Mouse (Mus musculus): Measurements from ENCODE around the gene Tmub1. TPM values are rescaled to one million over a fixed set of nuclear protein-coding genes. Genes with fewer than 3 reads are reported as not detected.

The Tmub1 gene
- 23.5 and 27.0 TPM in 2 replicates for polyA plus RNA-seq (2015; fragmentation: Nextera tagmentation; extraction: Ambion mirVana)

GRCm38 (mm10) chr5:24447624-24448298 is at the start of gene Tmub1:
Gene Tmub1, minus strand, starts transcription at chr5:24447854.
- Histone ChIP-seq H3K4me2 (ENCODE audit: low read depth, low read length) (peak within 1 kb of the TSS; percentile 84), H3K9me3 (replicated peaks; ENCODE audit: control insufficient read depth, low read length) (no peaks in the 10 kb centered on the region), H3K4me1 (ENCODE audit: control insufficient read depth, insufficient read depth, low read length) (peaks cover 28% of the 10 kb centered on the region), H3K27ac (ENCODE audit: low read length) (peak within 1 kb of the TSS; percentile 34; the same call in 1 of the 2 replicates), H3K4me3 (replicated peaks; ENCODE audit: low read length) (peak within 1 kb of the TSS; percentile 67), H3K36me3 (ENCODE audit: control insufficient read depth, insufficient read depth, low read length) (0 out of 2 replicates have a peak, but pooled peaks cover 3% of the 10 kb centered on the region), H3K27me3 (ENCODE audit: control insufficient read depth, insufficient read depth, low read length) (no peaks in the 10 kb centered on the region), H3K9ac (ENCODE audit: low read length) (peak within 1 kb of the TSS; percentile 72)
- WGBS = 2% methylated on average over 34 of the region's 34 CpGs
- peak; percentile 59 for ATAC-seq (ENCODE audit: insufficient read depth, low FRiP score)

- Histone ChIP-seq H3K9me3 (replicated peaks; ENCODE audit: control insufficient read depth, low read length) (no peaks in the 10 kb centered on the region), H3K4me3 (replicated peaks; ENCODE audit: low read length) (no peak overlapping the region), H3K9ac (ENCODE audit: low read length) (no peak overlapping the region), H3K4me2 (ENCODE audit: low read depth, low read length) (no peak overlapping the region), H3K27ac (ENCODE audit: low read length) (no peak overlapping the region), H3K36me3 (ENCODE audit: control insufficient read depth, insufficient read depth, low read length) (peaks cover 49% of the 10 kb centered on the region), H3K4me1 (ENCODE audit: control insufficient read depth, insufficient read depth, low read length) (no peaks in the 10 kb centered on the region), H3K27me3 (ENCODE audit: control insufficient read depth, insufficient read depth, low read length) (no peaks in the 10 kb centered on the region)
- no peak for ATAC-seq (ENCODE audit: insufficient read depth, low FRiP score)
- WGBS = 76% methylated on average over 6 of the region's 6 CpGs
These were observed 49.1 kb upstream of the Tmub1 start for GRCm38 (mm10) chr5:24496756-24497155.

- no peak for ATAC-seq (ENCODE audit: insufficient read depth, low FRiP score)
- no peak overlapping the region for H3K9ac ChIP-seq (ENCODE audit: low read length)
- 87% methylated on average over 15 of the region's 15 CpGs for WGBS
These were observed 47.4 kb upstream of the Tmub1 start for GRCm38 (mm10) chr5:24495019-24495418.

GRCm38 (mm10) chr5:24492546-24493285 is 45.1 kb upstream of the Tmub1 start:
- Histone ChIP-seq H3K36me3 (ENCODE audit: control insufficient read depth, insufficient read depth, low read length) (peaks cover 34% of the 10 kb centered on the region; the same call in 1 of the 2 replicates), H3K4me3 (replicated peaks; ENCODE audit: low read length) (no peak overlapping the region), H3K27me3 (ENCODE audit: control insufficient read depth, insufficient read depth, low read length) (no peaks in the 10 kb centered on the region), H3K9me3 (replicated peaks; ENCODE audit: control insufficient read depth, low read length) (no peaks in the 10 kb centered on the region), H3K27ac (ENCODE audit: low read length) (no peak overlapping the region), H3K9ac (ENCODE audit: low read length) (no peak overlapping the region), H3K4me2 (ENCODE audit: low read depth, low read length) (no peak overlapping the region), H3K4me1 (ENCODE audit: control insufficient read depth, insufficient read depth, low read length) (no peaks in the 10 kb centered on the region)
- 82% methylated on average over 16 of the region's 16 CpGs for WGBS
- ATAC-seq (ENCODE audit: insufficient read depth, low FRiP score) = no peak

More at GRCm38 (mm10) chr5:24495019-24495418, 47.4 kb upstream of the Tmub1 start:
- Histone ChIP-seq H3K27me3 (ENCODE audit: control insufficient read depth, insufficient read depth, low read length) (no peaks in the 10 kb centered on the region), H3K9me3 (replicated peaks; ENCODE audit: control insufficient read depth, low read length) (no peaks in the 10 kb centered on the region), H3K36me3 (ENCODE audit: control insufficient read depth, insufficient read depth, low read length) (peaks cover 46% of the 10 kb centered on the region), H3K27ac (ENCODE audit: low read length) (no peak overlapping the region), H3K4me3 (replicated peaks; ENCODE audit: low read length) (no peak overlapping the region), H3K4me1 (ENCODE audit: control insufficient read depth, insufficient read depth, low read length) (no peaks in the 10 kb centered on the region), H3K4me2 (ENCODE audit: low read depth, low read length) (no peak overlapping the region)

GRCm38 (mm10) chr5:24490413-24490920 is 42.8 kb upstream of the Tmub1 start:
- 73% methylated on average over 14 of the region's 14 CpGs for WGBS
- Histone ChIP-seq H3K9me3 (replicated peaks; ENCODE audit: control insufficient read depth, low read length) (no peaks in the 10 kb centered on the region), H3K4me2 (ENCODE audit: low read depth, low read length) (no peak overlapping the region), H3K27ac (ENCODE audit: low read length) (no peak overlapping the region), H3K36me3 (ENCODE audit: control insufficient read depth, insufficient read depth, low read length) (peaks cover 39% of the 10 kb centered on the region), H3K4me3 (replicated peaks; ENCODE audit: low read length) (no peak overlapping the region), H3K4me1 (ENCODE audit: control insufficient read depth, insufficient read depth, low read length) (no peaks in the 10 kb centered on the region), H3K9ac (ENCODE audit: low read length) (no peak overlapping the region), H3K27me3 (ENCODE audit: control insufficient read depth, insufficient read depth, low read length) (no peaks in the 10 kb centered on the region)
- no peak for ATAC-seq (ENCODE audit: insufficient read depth, low FRiP score)

GRCm38 (mm10) chr5:24486738-24487137 is 39.1 kb upstream of the Tmub1 start:
- ATAC-seq (ENCODE audit: insufficient read depth, low FRiP score) = no peak
- 89% methylated on average over 5 of the region's 5 CpGs for WGBS
- H3K27ac ChIP-seq (ENCODE audit: low read length) = no peak overlapping the region

GRCm38 (mm10) chr5:24486097-24486496 is 38.4 kb upstream of the Tmub1 start:
- no peak overlapping the region for H3K27ac ChIP-seq (ENCODE audit: low read length)
- H3K36me3 ChIP-seq (ENCODE audit: control insufficient read depth, insufficient read depth, low read length) = peaks cover 18% of the 10 kb centered on the region
- H3K9ac ChIP-seq (ENCODE audit: low read length) = no peak overlapping the region
- WGBS = 3% methylated on average over 8 of the region's 8 CpGs
- no peaks in the 10 kb centered on the region for H3K27me3 ChIP-seq (ENCODE audit: control insufficient read depth, insufficient read depth, low read length)
- no peak overlapping the region for H3K4me3 ChIP-seq (replicated peaks; ENCODE audit: low read length)
- peaks cover 4% of the 10 kb centered on the region; the same call in 1 of the 2 replicates for H3K4me1 ChIP-seq (ENCODE audit: control insufficient read depth, insufficient read depth, low read length)
- no peaks in the 10 kb centered on the region for H3K9me3 ChIP-seq (replicated peaks; ENCODE audit: control insufficient read depth, low read length)
- ATAC-seq (ENCODE audit: insufficient read depth, low FRiP score) = no peak
- no peak overlapping the region for H3K4me2 ChIP-seq (ENCODE audit: low read depth, low read length)

More at GRCm38 (mm10) chr5:24486738-24487137, 39.1 kb upstream of the Tmub1 start:
- no peak overlapping the region for H3K9ac ChIP-seq (ENCODE audit: low read length)
- H3K9me3 ChIP-seq (replicated peaks; ENCODE audit: control insufficient read depth, low read length) = no peaks in the 10 kb centered on the region
- H3K4me2 ChIP-seq (ENCODE audit: low read depth, low read length) = no peak overlapping the region
- no peaks in the 10 kb centered on the region for H3K27me3 ChIP-seq (ENCODE audit: control insufficient read depth, insufficient read depth, low read length)
- peaks cover 4% of the 10 kb centered on the region; the same call in 1 of the 2 replicates for H3K4me1 ChIP-seq (ENCODE audit: control insufficient read depth, insufficient read depth, low read length)
- H3K4me3 ChIP-seq (replicated peaks; ENCODE audit: low read length) = no peak overlapping the region
- peaks cover 23% of the 10 kb centered on the region for H3K36me3 ChIP-seq (ENCODE audit: control insufficient read depth, insufficient read depth, low read length)

- no peaks in the 10 kb centered on the region for H3K9me3 ChIP-seq (replicated peaks; ENCODE audit: control insufficient read depth, low read length)
- no peak overlapping the region for H3K27ac ChIP-seq (ENCODE audit: low read length)
- peaks cover 20% of the 10 kb centered on the region for H3K36me3 ChIP-seq (ENCODE audit: control insufficient read depth, insufficient read depth, low read length)
- H3K4me3 ChIP-seq (replicated peaks; ENCODE audit: low read length) = no peak overlapping the region
- H3K4me2 ChIP-seq (ENCODE audit: low read depth, low read length) = no peak overlapping the region
- H3K4me1 ChIP-seq (ENCODE audit: control insufficient read depth, insufficient read depth, low read length) = peaks cover 4% of the 10 kb centered on the region; the same call in 1 of the 2 replicates
- 54% methylated on average over 22 of the region's 22 CpGs for WGBS
- ATAC-seq (ENCODE audit: insufficient read depth, low FRiP score) = no peak
- H3K27me3 ChIP-seq (ENCODE audit: control insufficient read depth, insufficient read depth, low read length) = no peaks in the 10 kb centered on the region
- no peak overlapping the region for H3K9ac ChIP-seq (ENCODE audit: low read length)
These were observed 37.3 kb upstream of the Tmub1 start for GRCm38 (mm10) chr5:24484963-24485362.

GRCm38 (mm10) chr5:24483326-24483725 is 35.7 kb upstream of the Tmub1 start:
- H3K27ac ChIP-seq (ENCODE audit: low read length) = no peak overlapping the region
- no peak overlapping the region for H3K4me3 ChIP-seq (replicated peaks; ENCODE audit: low read length)
- H3K27me3 ChIP-seq (ENCODE audit: control insufficient read depth, insufficient read depth, low read length) = no peaks in the 10 kb centered on the region
- H3K36me3 ChIP-seq (ENCODE audit: control insufficient read depth, insufficient read depth, low read length) = peaks cover 19% of the 10 kb centered on the region
- peaks cover 4% of the 10 kb centered on the region; the same call in 1 of the 2 replicates for H3K4me1 ChIP-seq (ENCODE audit: control insufficient read depth, insufficient read depth, low read length)
- H3K9ac ChIP-seq (ENCODE audit: low read length) = no peak overlapping the region
- 28% methylated on average over 11 of the region's 11 CpGs for WGBS
- no peak overlapping the region for H3K4me2 ChIP-seq (ENCODE audit: low read depth, low read length)
- ATAC-seq (ENCODE audit: insufficient read depth, low FRiP score) = peak; percentile 25; the same call in 1 of the 2 replicates
- no peaks in the 10 kb centered on the region for H3K9me3 ChIP-seq (replicated peaks; ENCODE audit: control insufficient read depth, low read length)
